Mouse (Mus musculus) cerebellum, adult 11 months (tissue): ENCODE measurements around the gene Slc35e2.

Experiments used
- DNase-seq: peaks from one replicate; pipeline ENCODE4 v3.0.0; 2022

Gene Slc35e2

GRCm38 (mm10) chr4:155577132-155577531 lies 24.1 kb upstream of the Slc35e2 start:
- DNase-seq, result no peak

- no peak for DNase-seq
Observed at GRCm38 (mm10) chr4:155577741-155578140, 23.5 kb upstream of the Slc35e2 start.

DNA sequence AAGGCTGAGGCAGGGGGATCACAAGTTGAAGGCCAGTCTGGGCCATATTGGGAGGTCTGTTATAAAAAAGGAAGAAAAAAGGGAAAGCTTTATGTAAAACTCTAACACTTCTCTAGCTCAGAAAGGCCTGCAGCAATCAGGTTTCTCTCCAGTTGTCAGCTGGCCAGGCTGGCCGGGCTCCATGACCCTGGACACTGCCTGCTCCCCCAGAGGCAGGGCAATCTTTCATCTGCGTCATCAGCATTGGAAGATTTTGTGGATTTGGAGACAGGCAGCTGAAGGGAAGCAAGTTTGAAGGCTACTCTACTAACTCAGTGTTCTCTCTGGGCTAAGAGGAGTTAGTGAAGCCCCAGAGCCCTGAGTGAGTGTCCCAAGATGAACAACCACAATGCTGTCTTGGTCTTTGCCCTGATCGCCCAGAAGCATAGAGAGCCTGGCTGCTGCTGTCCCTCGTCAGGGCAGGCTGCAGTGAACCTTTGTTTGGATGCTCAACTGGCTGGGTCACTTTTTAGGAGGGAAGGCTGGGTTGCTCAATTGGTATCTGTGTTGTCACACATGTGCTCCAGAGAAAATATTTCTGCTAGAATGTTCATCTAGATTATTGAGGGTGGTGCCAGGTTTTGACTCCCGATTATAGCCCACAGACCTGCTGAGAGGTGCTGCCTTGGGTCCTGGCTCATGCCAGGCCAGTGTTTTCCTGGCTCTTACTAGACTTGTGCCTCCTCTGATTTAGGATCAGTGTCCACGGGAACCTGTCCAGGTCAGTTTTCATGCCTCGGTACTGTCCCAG lies 22.7 kb upstream of the Slc35e2 start:
- no peak for DNase-seq

DNA sequence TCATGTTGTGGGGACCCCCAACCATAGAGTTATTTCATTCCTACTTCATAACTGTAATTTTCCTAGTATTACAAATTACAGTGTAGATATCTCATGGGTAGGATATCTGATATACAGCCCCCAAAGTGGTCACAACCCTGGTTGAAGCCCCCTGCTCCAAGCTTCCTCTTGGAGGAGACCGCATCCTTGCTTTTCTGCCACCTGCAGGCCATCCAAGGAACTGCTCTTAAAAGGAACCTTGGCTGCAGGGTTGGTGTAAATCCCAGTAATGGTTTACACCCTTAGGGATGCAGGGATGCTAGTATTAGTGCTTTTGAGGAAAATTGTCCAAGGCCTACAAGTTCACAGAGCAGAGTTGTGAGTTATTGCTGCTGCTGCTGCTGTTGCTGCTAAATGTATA lies 20.8 kb upstream of the Slc35e2 start:
- DNase-seq, result peak; percentile 38

DNA sequence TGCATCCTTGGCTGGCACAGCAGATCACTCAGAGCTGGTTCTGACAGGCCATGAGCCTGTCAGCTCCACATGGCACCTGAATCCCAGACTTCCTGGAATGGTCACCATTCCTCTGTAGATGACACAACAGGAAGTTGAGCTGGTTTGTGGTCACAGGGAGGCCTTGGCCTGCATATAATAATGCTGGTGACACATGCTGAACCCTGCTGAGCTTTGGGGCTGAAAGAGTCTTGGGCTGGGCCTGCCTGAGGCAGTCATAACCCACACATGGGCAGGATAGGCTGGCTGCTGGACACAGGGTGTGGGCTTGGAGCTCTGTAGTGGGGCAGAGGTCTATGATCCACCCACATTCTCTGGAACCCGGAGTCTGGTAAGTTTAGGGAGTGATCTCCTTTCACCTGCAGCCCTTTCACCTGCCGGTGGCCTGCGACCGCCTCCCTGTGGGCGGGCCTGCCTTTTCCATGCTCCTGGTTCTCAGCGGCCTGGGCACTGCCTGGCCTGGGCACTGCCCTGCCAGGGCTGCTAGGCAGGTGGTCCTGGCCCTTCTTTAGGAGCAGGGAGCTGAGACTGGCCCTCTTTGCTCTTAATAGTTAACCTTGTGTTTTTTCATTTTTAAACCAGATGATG lies 18.8 kb upstream of the Slc35e2 start:
- no peak for DNase-seq

GRCm38 (mm10) chr4:155589356-155589755 lies 11.9 kb upstream of the Slc35e2 start:
- no peak for DNase-seq

DNA sequence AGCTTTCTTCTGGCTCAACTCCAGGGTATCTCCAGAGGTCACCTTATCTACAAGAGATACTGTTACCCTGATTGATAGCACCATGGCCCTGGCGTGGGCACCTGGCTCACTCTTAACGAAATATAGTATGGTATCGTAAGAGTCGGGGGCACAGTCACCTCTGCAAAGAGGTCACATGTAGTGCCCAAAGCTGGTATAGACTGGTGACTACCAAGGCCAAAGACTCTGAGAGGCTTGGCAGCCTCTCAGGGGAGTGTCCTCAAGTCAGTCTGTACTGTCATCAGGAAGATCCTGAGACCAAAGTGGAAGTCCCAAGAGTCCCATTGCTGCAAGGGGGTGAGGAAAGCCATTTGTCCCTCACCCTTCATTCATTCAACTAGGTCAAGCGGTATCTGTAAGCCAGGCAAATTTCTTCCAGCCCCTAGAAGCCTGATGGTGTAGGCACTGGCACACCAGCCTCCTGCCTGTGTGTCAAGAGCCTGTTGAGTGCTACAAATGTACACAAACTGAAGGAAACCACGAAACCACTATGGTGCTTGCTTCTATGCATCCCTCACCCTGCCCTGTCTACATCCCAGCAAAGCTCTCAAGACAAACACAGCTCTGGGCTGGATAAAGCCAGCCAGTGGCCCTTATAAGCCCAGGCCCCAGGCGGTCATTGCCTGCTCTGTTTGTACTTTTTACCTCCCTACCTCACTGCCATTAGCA lies 10.1 kb upstream of the Slc35e2 start:
- no peak for DNase-seq

DNA sequence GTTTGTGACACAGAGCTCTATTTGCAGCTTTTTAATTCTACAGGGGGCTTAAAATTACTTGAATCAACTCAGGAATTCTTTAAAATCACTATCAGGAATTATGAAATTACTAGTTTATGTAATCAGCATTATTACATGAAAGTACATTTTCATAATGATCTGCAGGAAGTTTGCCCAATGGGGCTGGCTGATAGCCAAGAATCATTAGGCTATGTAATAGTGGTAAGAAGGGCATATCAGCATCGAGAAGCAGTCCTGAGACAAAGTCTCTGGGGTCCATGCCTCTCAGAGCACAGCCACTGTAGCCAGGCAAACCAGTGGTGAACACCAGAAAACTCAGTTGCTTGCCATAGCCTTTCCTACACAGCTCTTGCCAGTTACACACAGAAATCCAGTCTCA lies 7.4 kb upstream of the Slc35e2 start:
- DNase-seq, result no peak

DNA sequence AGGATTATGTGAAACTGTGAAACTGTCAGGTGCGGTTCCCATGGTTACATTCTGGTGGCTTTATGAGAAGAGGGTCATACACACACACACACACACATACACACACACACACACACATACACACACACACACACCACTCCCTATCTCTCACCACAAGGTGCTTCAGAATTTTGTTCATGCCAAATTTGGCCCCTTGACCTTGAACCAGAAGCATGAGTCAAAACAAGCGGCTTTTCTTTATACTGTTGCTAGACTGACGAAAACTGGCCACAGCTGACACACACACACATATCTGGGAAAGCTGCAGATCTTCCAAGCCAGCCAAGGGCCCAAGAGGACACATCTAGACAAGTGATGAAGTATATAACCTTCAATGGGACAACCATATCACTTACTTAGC lies 5.4 kb upstream of the Slc35e2 start:
- no peak for DNase-seq

DNA sequence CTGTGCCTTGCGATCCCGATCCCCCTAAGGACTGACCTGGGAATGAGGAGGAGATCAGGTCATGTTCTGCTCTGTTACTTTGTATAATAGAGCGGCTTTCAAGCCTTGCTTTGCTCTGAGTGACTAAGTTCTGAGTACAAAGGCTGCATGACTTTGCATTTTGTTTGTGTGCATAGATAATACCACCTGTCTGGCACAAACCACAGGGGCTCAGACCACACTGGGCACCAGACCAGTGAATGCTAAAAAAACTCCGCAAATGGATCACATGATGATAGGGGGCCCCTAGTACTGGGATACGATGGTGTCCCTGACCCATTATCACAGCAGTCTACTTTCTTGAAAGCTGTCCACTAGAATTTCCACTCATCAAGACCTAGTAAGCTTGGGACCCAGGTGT lies 4.6 kb upstream of the Slc35e2 start:
- no peak for DNase-seq

- DNase-seq, result no peak
Observed at GRCm38 (mm10) chr4:155598536-155598935, 2.7 kb upstream of the Slc35e2 start.

GRCm38 (mm10) chr4:155599901-155600825 lies 1.1 kb upstream of the Slc35e2 start:
- no peak for DNase-seq

- no peak for DNase-seq
Observed at GRCm38 (mm10) chr4:155601997-155602456, 811 bp downstream of the Slc35e2 start.

GRCm38 (mm10) chr4:155602753-155603152 lies 1.5 kb downstream of the Slc35e2 start:
- DNase-seq, result no peak

- no peak for DNase-seq
Observed at GRCm38 (mm10) chr4:155603801-155604200, 2.6 kb downstream of the Slc35e2 start.

DNA sequence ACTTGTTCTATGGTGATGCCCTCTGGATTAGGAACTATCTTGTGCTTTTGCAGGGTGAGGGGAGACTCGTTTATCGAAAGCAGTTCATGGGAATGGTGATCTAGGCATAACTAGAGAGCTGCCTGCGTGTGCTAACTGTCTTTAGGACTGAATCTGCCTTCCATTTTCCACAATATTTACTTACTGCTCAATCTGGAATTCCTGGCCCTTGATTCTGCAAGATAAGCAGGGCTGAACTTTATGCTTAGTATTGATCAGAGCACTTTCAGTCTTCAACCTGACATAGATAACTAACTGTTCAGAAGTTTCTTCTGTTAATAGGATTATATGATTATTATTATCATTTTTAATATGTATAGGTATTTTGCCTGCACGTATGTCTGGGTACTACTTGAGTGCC lies 3.9 kb downstream of the Slc35e2 start:
- no peak for DNase-seq

DNA sequence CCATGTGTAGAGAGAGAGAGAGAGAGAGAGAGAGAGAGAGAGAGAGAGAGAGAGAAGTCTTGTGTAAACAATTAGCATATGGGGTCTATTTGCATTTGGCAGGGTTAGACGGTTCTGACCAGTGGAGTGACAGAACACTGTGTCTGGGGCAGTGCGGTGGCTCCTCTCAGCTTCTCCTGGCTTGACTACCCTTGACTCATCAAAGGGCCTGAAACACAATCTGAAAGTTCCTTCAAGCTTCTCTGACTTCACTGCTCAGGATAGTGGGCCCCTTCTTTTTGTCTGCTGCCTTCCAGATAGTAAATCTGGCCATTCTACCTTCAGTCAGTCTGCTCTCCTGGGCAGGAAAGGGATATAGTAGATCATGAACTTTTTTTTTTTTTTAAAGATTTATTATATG lies 5.6 kb downstream of the Slc35e2 start:
- DNase-seq, result no peak

DNA sequence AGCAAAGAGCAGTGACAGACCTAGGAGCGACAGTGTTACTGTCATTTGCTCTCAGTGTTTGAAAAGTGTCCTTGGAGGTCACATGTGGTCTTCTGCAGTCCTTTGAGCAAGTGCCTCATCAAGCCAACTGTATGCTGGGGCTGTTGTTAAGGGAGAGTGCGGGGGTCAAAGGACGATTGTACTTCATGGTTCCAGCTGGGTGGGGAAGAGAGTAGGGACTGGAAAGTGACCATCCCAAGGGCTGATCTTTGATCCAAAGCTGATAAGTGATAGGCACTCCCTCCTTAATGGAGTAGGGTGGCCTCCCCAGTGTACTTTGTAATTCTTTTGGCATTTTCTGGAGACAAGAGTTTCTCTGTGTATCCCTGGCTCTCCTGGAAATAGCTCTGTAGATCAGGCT lies 10.6 kb downstream of the Slc35e2 start:
- no peak for DNase-seq

- no peak for DNase-seq
Observed at GRCm38 (mm10) chr4:155613264-155613663, 12.0 kb downstream of the Slc35e2 start.

- no peak for DNase-seq
Observed at GRCm38 (mm10) chr4:155618321-155618720, 17.1 kb downstream of the Slc35e2 start.

- peak; percentile 95 for DNase-seq
Observed at GRCm38 (mm10) chr4:155624338-155625291, 23.4 kb downstream of the Slc35e2 start, which contains the start of gene Cdk11b. Gene Cdk11b, plus strand, starts transcription at chr4:155624854.
